Mouse (Mus musculus) hindbrain, embryonic 12.5 days (tissue): ENCODE measurements around the gene Kcnh6. TPM values are rescaled to one million over a fixed set of nuclear protein-coding genes. Genes with fewer than 3 reads are reported as not detected.

Experiments used
- ATAC-seq: fragments of 200-750 bp; cut with Nextera tagmentation; 2 replicates; pipeline ENCODE4 v1.8.0; 2017; ENCODE audit warnings: moderate TSS enrichment; ENCODE audit not compliant: low FRiP score
- H3K27ac ChIP-seq: fragments of 300-500 bp; sonication (generic); 2 replicates; pipeline ENCODE4 v1.5.1; 2016; ENCODE audit warnings: mild to moderate bottlenecking
- H3K27me3 ChIP-seq: fragments of 300-500 bp; sonication (generic); 2 replicates; pipeline ENCODE4 v1.6.1; 2016; ENCODE audit warnings: mild to moderate bottlenecking
- H3K36me3 ChIP-seq: fragments of 300-500 bp; sonication (generic); 2 replicates; pipeline ENCODE4 v1.6.1; 2016; ENCODE audit warnings: mild to moderate bottlenecking
- H3K4me1 ChIP-seq: fragments of 300-500 bp; sonication (generic); 2 replicates; pipeline ENCODE4 v1.6.1; 2016
- H3K4me2 ChIP-seq: fragments of 300-500 bp; sonication (generic); replicated peaks from 2 replicates; pipeline ENCODE4 v1.6.1; 2016; ENCODE audit warnings: mild to moderate bottlenecking
- H3K4me3 ChIP-seq: fragments of 300-500 bp; sonication (generic); 2 replicates; pipeline ENCODE4 v1.5.1; 2016; ENCODE audit warnings: mild to moderate bottlenecking
- H3K9ac ChIP-seq: fragments of 300-500 bp; sonication (generic); 2 replicates; pipeline ENCODE4 v1.6.1; 2016; ENCODE audit warnings: mild to moderate bottlenecking, moderate library complexity
- H3K9me3 ChIP-seq: fragments of 300-500 bp; sonication (generic); replicated peaks from 2 replicates; pipeline ENCODE4 v1.6.1; 2016; ENCODE audit warnings: mild to moderate bottlenecking
- WGBS: fragments of 180-500 bp; shearing (Covaris S2); methylation state at CpG from one replicate; pipeline ENCODE4 v1.1.7; 2016; 5-methylcytosine and 5-hydroxymethylcytosine counted together
- polyA plus RNA-seq: library from polyadenylated mRNA; unstranded; fragments of >200 nt; fragmentation: Nextera tagmentation; extraction: Ambion mirVana; gene quantifications from 2 replicates; pipeline ENCODE4 v1.2.1, GENCODE M21; 2016

Kcnh6 gene
- polyA plus RNA-seq, 1 experiment from 2014 or later: 0.85 TPM

GRCm38 (mm10) chr11:105984452-105984851, 23.5 kb upstream of the Kcnh6 start:
- H3K4me3 ChIP-seq: no peak overlapping the region
- no peaks in the 10 kb centered on the region for H3K27me3 ChIP-seq
- H3K9me3 ChIP-seq: no peaks in the 10 kb centered on the region
- H3K36me3 ChIP-seq: no peaks in the 10 kb centered on the region
- no peak overlapping the region for H3K27ac ChIP-seq
- ATAC-seq: no peak
- 64% methylated on average over 4 of the region's 4 CpGs for WGBS
- no peak overlapping the region for H3K9ac ChIP-seq
- peaks cover 8% of the 10 kb centered on the region; the same call in 1 of the 2 replicates for H3K4me1 ChIP-seq
- no peak overlapping the region for H3K4me2 ChIP-seq

DNA sequence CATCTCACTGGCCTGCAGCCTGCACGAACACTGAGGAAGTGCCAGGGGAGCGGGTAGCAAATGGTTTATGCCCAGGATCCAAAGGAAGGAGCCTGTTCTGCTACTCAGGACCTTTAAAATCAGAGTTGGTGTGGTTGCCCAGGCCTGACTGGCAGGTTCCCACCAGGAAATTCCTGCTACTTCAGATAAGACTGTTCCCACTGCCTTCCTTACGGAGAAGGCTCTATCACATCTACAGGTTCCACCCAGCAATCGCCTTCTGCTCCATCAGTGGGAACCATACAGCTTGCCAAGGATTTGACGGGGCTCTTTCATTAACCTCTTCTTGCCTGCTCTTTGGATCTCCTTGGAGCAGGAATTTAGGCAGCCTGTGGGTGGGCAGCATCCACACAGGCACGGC, 20.5 kb upstream of the Kcnh6 start:
- Histone ChIP-seq H3K4me1 (peaks cover 8% of the 10 kb centered on the region; the same call in 1 of the 2 replicates), H3K4me3 (no peak overlapping the region), H3K4me2 (no peak overlapping the region), H3K9ac (no peak overlapping the region), H3K36me3 (no peaks in the 10 kb centered on the region), H3K9me3 (no peaks in the 10 kb centered on the region), H3K27ac (no peak overlapping the region), H3K27me3 (no peaks in the 10 kb centered on the region)
- ATAC-seq: no peak
- 83% methylated on average over 6 of the region's 6 CpGs for WGBS

DNA sequence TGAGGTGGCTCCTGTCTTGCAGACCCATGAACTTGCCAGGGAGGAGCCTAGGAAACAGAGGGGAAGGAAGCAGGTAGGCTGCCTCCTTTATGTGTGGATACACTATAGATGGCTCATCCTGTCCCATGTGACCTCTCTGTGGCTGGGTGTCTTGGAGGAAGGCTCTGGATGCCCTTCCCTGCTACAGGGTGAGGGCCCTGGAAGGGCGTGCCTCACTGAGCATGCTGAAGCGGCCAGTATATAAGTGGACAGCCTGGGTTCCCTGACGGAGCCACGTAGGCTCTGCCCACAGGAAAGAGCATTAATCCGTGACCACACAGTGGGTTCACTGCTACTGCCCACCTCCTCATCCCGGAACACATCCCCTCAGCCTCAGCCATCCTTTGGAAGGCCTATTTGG, 18.5 kb upstream of the Kcnh6 start:
- WGBS: 75% methylated on average over 6 of the region's 6 CpGs
- no peak overlapping the region for H3K4me3 ChIP-seq

DNA sequence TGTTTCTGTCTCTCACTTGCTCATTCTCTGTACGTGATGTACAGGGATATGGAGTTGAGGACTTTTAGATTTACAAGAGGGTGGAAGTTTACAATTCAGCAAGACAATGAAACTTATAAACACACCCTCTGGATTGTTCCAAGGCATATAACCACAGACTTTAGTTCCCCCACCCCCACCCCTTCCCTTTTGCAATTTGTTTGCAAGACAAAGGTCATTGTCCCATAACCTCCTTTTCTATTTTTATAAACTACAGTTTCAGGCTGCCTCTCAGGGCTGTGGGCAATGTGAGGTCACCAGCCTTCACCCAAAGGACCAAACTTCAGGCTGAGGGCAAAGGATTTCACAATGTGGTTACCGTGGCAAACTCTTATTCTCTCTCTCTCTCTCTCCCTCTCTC, 17.7 kb upstream of the Kcnh6 start:
- no peak overlapping the region for H3K4me3 ChIP-seq
- WGBS: 73% methylated on average over 2 of the region's 2 CpGs
- H3K36me3 ChIP-seq: no peaks in the 10 kb centered on the region
- no peaks in the 10 kb centered on the region for H3K9me3 ChIP-seq
- H3K27ac ChIP-seq: no peak overlapping the region
- H3K9ac ChIP-seq: no peak overlapping the region
- H3K4me1 ChIP-seq: peaks cover 8% of the 10 kb centered on the region; the same call in 1 of the 2 replicates
- no peak overlapping the region for H3K4me2 ChIP-seq
- no peaks in the 10 kb centered on the region for H3K27me3 ChIP-seq
- no peak for ATAC-seq

More for the DNA sequence above, 18.5 kb upstream of the Kcnh6 start:
- Histone ChIP-seq H3K4me1 (peaks cover 8% of the 10 kb centered on the region; the same call in 1 of the 2 replicates), H3K4me2 (no peak overlapping the region), H3K9me3 (no peaks in the 10 kb centered on the region), H3K9ac (no peak overlapping the region), H3K27me3 (no peaks in the 10 kb centered on the region), H3K27ac (no peak overlapping the region), H3K36me3 (no peaks in the 10 kb centered on the region)
- ATAC-seq: no peak

GRCm38 (mm10) chr11:105994375-105994774, 13.5 kb upstream of the Kcnh6 start, which contains the start of gene Ace3:
Gene Ace3, plus strand, starts transcription at chr11:105994675.
- Histone ChIP-seq H3K9ac (no peak within 1 kb of the TSS), H3K4me1 (peaks cover under 1% of the 10 kb centered on the region; the same call in 1 of the 2 replicates), H3K27ac (no peak within 1 kb of the TSS), H3K4me2 (no peak within 1 kb of the TSS), H3K27me3 (no peaks in the 10 kb centered on the region), H3K9me3 (no peaks in the 10 kb centered on the region), H3K36me3 (no peaks in the 10 kb centered on the region), H3K4me3 (no peak within 1 kb of the TSS)
- no peak for ATAC-seq
- WGBS: 94% methylated on average over 3 of the region's 3 CpGs

DNA sequence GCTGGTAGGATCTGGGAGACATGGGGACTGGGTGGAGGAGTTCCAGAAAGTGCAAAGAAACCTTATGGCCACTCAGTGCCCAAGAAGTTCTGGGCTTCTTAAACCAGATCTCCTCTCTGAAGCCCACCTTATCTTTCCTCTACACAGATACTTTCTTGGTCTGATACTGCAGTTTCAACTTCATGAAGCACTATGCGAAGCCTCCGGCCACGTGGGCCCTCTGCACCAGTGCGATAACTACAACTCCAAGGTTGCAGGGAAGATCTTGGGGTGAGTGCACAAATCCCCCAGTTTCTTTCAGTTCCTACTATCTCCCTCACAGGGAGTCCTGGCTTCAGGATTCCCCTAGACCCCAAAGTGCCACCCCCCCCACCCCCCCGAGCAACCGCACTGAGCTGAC, 7.9 kb upstream of the Kcnh6 start:
- WGBS: 94% methylated on average over 6 of the region's 6 CpGs
- H3K36me3 ChIP-seq: no peaks in the 10 kb centered on the region
- no peaks in the 10 kb centered on the region for H3K9me3 ChIP-seq
- H3K9ac ChIP-seq: no peak overlapping the region
- H3K4me2 ChIP-seq: no peak overlapping the region
- H3K4me1 ChIP-seq: no peaks in the 10 kb centered on the region
- ATAC-seq: no peak
- H3K27ac ChIP-seq: no peak overlapping the region
- no peaks in the 10 kb centered on the region for H3K27me3 ChIP-seq
- no peak overlapping the region for H3K4me3 ChIP-seq

DNA sequence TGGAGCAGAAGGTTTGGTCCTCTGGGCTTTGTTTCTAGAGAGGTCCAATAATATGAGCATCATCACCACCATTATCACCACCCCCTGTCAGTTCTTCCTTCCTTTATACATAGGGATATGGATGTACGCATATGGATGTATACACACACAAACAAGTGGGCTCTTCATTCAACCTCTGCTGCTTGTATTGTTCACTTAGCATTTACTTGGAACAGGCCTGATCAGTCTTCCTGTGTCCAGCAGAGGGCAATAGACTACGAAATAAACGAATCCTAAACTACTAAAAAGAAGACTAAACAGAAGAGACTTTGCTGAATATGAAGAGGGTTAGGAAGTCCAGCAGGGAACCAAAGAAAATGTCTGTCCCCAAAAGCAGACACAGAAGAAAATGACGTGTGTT, 6.2 kb upstream of the Kcnh6 start:
- no peaks in the 10 kb centered on the region for H3K36me3 ChIP-seq
- no peak overlapping the region for H3K9ac ChIP-seq
- H3K27me3 ChIP-seq: peaks cover 1% of the 10 kb centered on the region; the same call in 1 of the 2 replicates
- H3K4me2 ChIP-seq: no peak overlapping the region
- H3K9me3 ChIP-seq: no peaks in the 10 kb centered on the region
- H3K4me1 ChIP-seq: peaks cover 5% of the 10 kb centered on the region; the same call in 1 of the 2 replicates
- H3K4me3 ChIP-seq: no peak overlapping the region
- WGBS: 57% methylated on average over 4 of the region's 4 CpGs
- ATAC-seq: no peak
- no peak overlapping the region for H3K27ac ChIP-seq

DNA sequence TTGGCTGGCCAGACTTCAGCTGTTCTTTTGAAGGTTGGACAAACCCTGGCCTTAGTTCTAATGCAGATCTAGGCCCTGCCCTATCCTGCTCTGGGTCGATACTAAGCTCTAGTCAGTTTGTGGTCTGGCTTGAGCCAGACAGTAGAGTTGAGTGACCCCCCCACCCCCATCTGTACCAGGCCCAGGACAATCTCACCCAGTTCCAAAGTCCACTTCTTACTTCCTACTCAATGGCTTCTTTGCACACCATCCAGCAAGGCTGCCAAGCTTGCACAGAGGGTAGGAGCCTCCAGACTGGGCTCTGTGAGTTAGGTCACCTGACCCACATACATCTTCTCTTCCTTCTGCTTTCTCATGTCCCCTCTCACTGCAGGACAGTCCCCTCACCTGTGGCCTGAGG, 3.3 kb upstream of the Kcnh6 start:
- Histone ChIP-seq H3K27me3 (peaks cover 16% of the 10 kb centered on the region), H3K36me3 (no peaks in the 10 kb centered on the region), H3K4me1 (peaks cover 17% of the 10 kb centered on the region), H3K9me3 (no peaks in the 10 kb centered on the region), H3K4me2 (no peak overlapping the region), H3K4me3 (no peak overlapping the region), H3K9ac (no peak overlapping the region), H3K27ac (no peak overlapping the region)
- WGBS: 86% methylated on average over 1 of the region's 1 CpGs
- ATAC-seq: no peak

DNA sequence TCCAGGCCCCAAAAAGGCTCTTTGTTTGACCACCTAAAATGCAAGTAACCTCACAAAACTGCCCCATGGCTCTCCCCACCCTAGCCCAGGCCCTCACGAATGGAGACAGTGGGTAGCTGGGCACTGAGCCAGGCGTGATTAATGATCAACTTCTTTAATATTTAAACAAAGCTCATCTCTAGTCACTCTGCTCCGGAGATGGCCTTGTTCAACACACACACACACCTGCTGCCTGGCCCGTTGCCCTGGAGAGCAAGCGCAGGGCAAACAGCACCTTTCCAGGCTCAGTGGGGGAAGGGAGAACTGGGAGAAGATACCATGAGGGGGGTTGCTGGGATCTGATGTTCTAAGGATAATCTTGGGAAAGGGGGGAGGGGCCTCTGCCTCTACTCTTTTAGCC, 2.0 kb upstream of the Kcnh6 start:
- WGBS: 33% methylated on average over 5 of the region's 5 CpGs
- Histone ChIP-seq H3K9me3 (no peaks in the 10 kb centered on the region), H3K9ac (no peak overlapping the region), H3K4me2 (no peak overlapping the region), H3K27ac (no peak overlapping the region), H3K36me3 (no peaks in the 10 kb centered on the region), H3K4me3 (no peak overlapping the region), H3K27me3 (peaks cover 26% of the 10 kb centered on the region), H3K4me1 (peaks cover 19% of the 10 kb centered on the region)
- no peak for ATAC-seq

DNA sequence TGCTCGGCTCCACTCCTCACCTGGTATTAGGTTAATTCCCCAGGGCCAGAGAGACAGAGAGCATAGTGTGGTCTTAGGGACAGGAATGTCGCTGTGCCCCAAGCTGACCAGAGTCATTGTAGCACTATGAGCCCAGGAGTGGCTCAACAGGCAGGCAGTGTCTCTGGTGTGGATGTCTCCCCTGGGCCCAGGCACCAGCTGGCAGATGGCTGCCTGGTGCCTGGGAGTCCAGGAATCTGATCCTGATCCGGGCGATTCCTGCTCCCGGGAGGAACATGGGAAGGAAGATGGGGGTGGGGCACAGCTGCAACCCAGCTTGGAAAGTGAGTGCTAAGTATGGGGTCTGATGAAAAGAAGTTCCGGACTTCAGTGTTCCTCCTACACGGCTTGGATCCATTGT, 4.8 kb downstream of the Kcnh6 start:
- no peaks in the 10 kb centered on the region for H3K9me3 ChIP-seq
- 47% methylated on average over 7 of the region's 7 CpGs for WGBS
- no peaks in the 10 kb centered on the region for H3K36me3 ChIP-seq
- H3K4me3 ChIP-seq: no peak overlapping the region
- no peak overlapping the region for H3K9ac ChIP-seq
- H3K4me1 ChIP-seq: peaks cover 24% of the 10 kb centered on the region
- no peak overlapping the region for H3K27ac ChIP-seq
- H3K4me2 ChIP-seq: no peak overlapping the region
- no peak for ATAC-seq
- peaks cover 22% of the 10 kb centered on the region for H3K27me3 ChIP-seq

DNA sequence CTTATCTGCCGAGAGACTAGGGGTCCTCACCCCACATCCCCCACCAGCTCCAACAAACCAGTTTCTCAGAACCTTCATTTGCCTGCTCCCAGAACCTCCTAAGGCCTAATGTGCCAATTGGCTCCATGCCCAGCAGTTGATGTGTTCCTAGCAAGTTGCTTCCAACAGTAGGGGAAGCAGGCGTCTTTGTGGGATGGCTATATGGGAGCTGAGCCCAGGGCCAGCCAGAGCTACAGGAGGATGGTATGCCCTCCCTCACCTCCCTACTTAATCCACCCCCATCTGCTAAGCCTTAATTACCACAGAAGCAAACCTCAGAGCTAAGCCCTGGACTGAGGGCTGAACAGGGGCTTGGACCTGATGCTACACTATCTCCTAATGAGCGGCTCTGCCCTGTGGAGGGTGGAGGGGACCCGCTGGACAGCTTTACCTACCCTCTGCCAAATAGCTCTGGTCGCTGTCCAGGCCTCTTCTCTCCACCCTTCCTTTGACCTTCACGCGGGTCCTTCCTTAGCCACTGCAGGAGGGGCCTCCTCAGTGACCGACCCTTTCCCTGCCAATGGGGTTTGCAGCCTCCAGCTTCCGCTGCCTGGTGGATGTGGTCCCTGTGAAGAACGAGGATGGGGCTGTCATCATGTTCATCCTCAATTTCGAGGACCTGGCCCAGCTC, 5.8 kb downstream of the Kcnh6 start:
- no peaks in the 10 kb centered on the region for H3K9me3 ChIP-seq
- no peak overlapping the region for H3K9ac ChIP-seq
- WGBS: 70% methylated on average over 11 of the region's 11 CpGs
- H3K4me2 ChIP-seq: no peak overlapping the region
- H3K27ac ChIP-seq: no peak overlapping the region
- no peaks in the 10 kb centered on the region for H3K36me3 ChIP-seq
- no peak overlapping the region for H3K4me3 ChIP-seq
- peaks cover 19% of the 10 kb centered on the region for H3K27me3 ChIP-seq
- H3K4me1 ChIP-seq: peaks cover 19% of the 10 kb centered on the region
- no peak for ATAC-seq

GRCm38 (mm10) chr11:106016440-106016839, 8.5 kb downstream of the Kcnh6 start:
- Histone ChIP-seq H3K27me3 (peaks cover 25% of the 10 kb centered on the region), H3K36me3 (no peaks in the 10 kb centered on the region), H3K9me3 (no peaks in the 10 kb centered on the region), H3K27ac (no peak overlapping the region), H3K4me3 (no peak overlapping the region), H3K4me1 (peaks cover 24% of the 10 kb centered on the region), H3K9ac (no peak overlapping the region), H3K4me2 (no peak overlapping the region)
- WGBS: 85% methylated on average over 5 of the region's 5 CpGs
- ATAC-seq: no peak
